Mouse (Mus musculus): Measurements from ENCODE around the gene Cactin. TPM values are rescaled to one million over a fixed set of nuclear protein-coding genes. Genes with fewer than 3 reads are reported as not detected.

The Cactin gene
- polyA plus RNA-seq, 1 experiment from 2014 or later: 44.2 TPM

- no peak for ATAC-seq (replicated peaks; ENCODE audit: low FRiP score)
- Histone ChIP-seq H3K9ac (no peak overlapping the region), H3K4me2 (peak overlapping the region; percentile 17), H3K27ac (no peak overlapping the region), H3K36me3 (no peaks in the 10 kb centered on the region), H3K4me3 (replicated peaks) (no peak overlapping the region), H3K27me3 (peaks cover 38% of the 10 kb centered on the region), H3K9me3 (replicated peaks) (no peaks in the 10 kb centered on the region), H3K4me1 (peaks cover 70% of the 10 kb centered on the region)
- 4% methylated on average over 7 of the region's 7 CpGs for WGBS
Observed at GRCm38 (mm10) chr10:81289278-81289677, 31.6 kb upstream of the Cactin start.

GRCm38 (mm10) chr10:81289811-81290210, 31.1 kb upstream of the Cactin start:
- Histone ChIP-seq H3K4me1 (peaks cover 70% of the 10 kb centered on the region), H3K4me3 (replicated peaks) (no peak overlapping the region), H3K4me2 (peak overlapping the region; percentile 45), H3K9me3 (replicated peaks) (no peaks in the 10 kb centered on the region), H3K36me3 (no peaks in the 10 kb centered on the region), H3K9ac (no peak overlapping the region), H3K27ac (no peak overlapping the region), H3K27me3 (peaks cover 33% of the 10 kb centered on the region)
- no peak for ATAC-seq (replicated peaks; ENCODE audit: low FRiP score)
- 60% methylated on average over 14 of the region's 14 CpGs for WGBS

- WGBS: 13% methylated on average over 24 of the region's 24 CpGs
- no peak for ATAC-seq (replicated peaks; ENCODE audit: low FRiP score)
Observed at GRCm38 (mm10) chr10:81290698-81291460, 30.0 kb upstream of the Cactin start.

GRCm38 (mm10) chr10:81291511-81292104, 29.3 kb upstream of the Cactin start, which contains the start of gene Tjp3:
Tjp3 (minus strand) TSS chr10:81291581.
- 72% methylated on average over 9 of the region's 9 CpGs for WGBS
- no peaks in the 10 kb centered on the region for H3K9me3 ChIP-seq (replicated peaks)
- H3K4me1 ChIP-seq: peaks cover 62% of the 10 kb centered on the region
- H3K4me3 ChIP-seq (replicated peaks): peak within 1 kb of the TSS; percentile 88
- H3K9ac ChIP-seq: peak within 1 kb of the TSS; percentile 21
- ATAC-seq (replicated peaks; ENCODE audit: low FRiP score): no peak
- no peaks in the 10 kb centered on the region for H3K36me3 ChIP-seq
- peak within 1 kb of the TSS; percentile 76 for H3K27ac ChIP-seq
- peak within 1 kb of the TSS; percentile 90 for H3K4me2 ChIP-seq
- peaks cover 25% of the 10 kb centered on the region for H3K27me3 ChIP-seq

More at GRCm38 (mm10) chr10:81290698-81291460, 30.0 kb upstream of the Cactin start:
- H3K9me3 ChIP-seq (replicated peaks): no peaks in the 10 kb centered on the region
- H3K27me3 ChIP-seq: peaks cover 25% of the 10 kb centered on the region
- H3K4me1 ChIP-seq: peaks cover 66% of the 10 kb centered on the region
- peak overlapping the region; percentile 33 for H3K4me3 ChIP-seq (replicated peaks)
- peak overlapping the region; percentile 76 for H3K27ac ChIP-seq
- peak overlapping the region; percentile 45 for H3K4me2 ChIP-seq
- H3K9ac ChIP-seq: peak overlapping the region; percentile 21
- H3K36me3 ChIP-seq: no peaks in the 10 kb centered on the region

- Histone ChIP-seq H3K27me3 (peaks cover 23% of the 10 kb centered on the region), H3K27ac (peak within 1 kb of the TSS; percentile 93), H3K4me3 (replicated peaks) (peak within 1 kb of the TSS; percentile 88), H3K4me2 (peak within 1 kb of the TSS; percentile 90), H3K9me3 (replicated peaks) (no peaks in the 10 kb centered on the region), H3K4me1 (peaks cover 71% of the 10 kb centered on the region), H3K36me3 (no peaks in the 10 kb centered on the region), H3K9ac (peak within 1 kb of the TSS; percentile 82)
- WGBS: 1% methylated on average over 61 of the region's 80 CpGs
- ATAC-seq (replicated peaks; ENCODE audit: low FRiP score): peak; percentile 95
Observed at GRCm38 (mm10) chr10:81292554-81293333, 28.2 kb upstream of the Cactin start, which contains the start of gene Pip5k1c. Pip5k1c (plus strand) TSS chr10:81292963.

- Histone ChIP-seq H3K36me3 (no peaks in the 10 kb centered on the region), H3K27me3 (peaks cover 21% of the 10 kb centered on the region), H3K27ac (peak overlapping the region; percentile 93), H3K4me3 (replicated peaks) (peak overlapping the region; percentile 88), H3K4me1 (peaks cover 71% of the 10 kb centered on the region), H3K9ac (peak overlapping the region; percentile 82), H3K9me3 (replicated peaks) (no peaks in the 10 kb centered on the region), H3K4me2 (peak overlapping the region; percentile 90)
- no peak for ATAC-seq (replicated peaks; ENCODE audit: low FRiP score)
- WGBS: 1% methylated on average over 25 of the region's 25 CpGs
Observed at GRCm38 (mm10) chr10:81293334-81294030, 27.4 kb upstream of the Cactin start.

- Histone ChIP-seq H3K4me3 (replicated peaks) (peak overlapping the region; percentile 88), H3K4me2 (peak overlapping the region; percentile 90), H3K9ac (peak overlapping the region; percentile 82), H3K27ac (no peak overlapping the region), H3K4me1 (peaks cover 73% of the 10 kb centered on the region), H3K27me3 (peaks cover 21% of the 10 kb centered on the region), H3K36me3 (no peaks in the 10 kb centered on the region), H3K9me3 (replicated peaks) (no peaks in the 10 kb centered on the region)
- no peak for ATAC-seq (replicated peaks; ENCODE audit: low FRiP score)
- WGBS: 31% methylated on average over 8 of the region's 8 CpGs
Observed at GRCm38 (mm10) chr10:81294442-81294841, 26.5 kb upstream of the Cactin start.

GRCm38 (mm10) chr10:81295185-81295584, 25.7 kb upstream of the Cactin start:
- H3K27me3 ChIP-seq: peaks cover 16% of the 10 kb centered on the region
- H3K9ac ChIP-seq: no peak overlapping the region
- H3K4me1 ChIP-seq: peaks cover 75% of the 10 kb centered on the region
- 82% methylated on average over 6 of the region's 6 CpGs for WGBS
- no peak overlapping the region for H3K27ac ChIP-seq
- H3K4me2 ChIP-seq: no peak overlapping the region
- no peaks in the 10 kb centered on the region for H3K9me3 ChIP-seq (replicated peaks)
- no peak for ATAC-seq (replicated peaks; ENCODE audit: low FRiP score)
- no peaks in the 10 kb centered on the region for H3K36me3 ChIP-seq
- no peak overlapping the region for H3K4me3 ChIP-seq (replicated peaks)

GRCm38 (mm10) chr10:81297246-81297645, 23.7 kb upstream of the Cactin start:
- H3K9ac ChIP-seq: 0 out of 2 replicates have a peak overlapping the region, but pooled peaks have one; percentile 16
- no peaks in the 10 kb centered on the region for H3K27me3 ChIP-seq
- 66% methylated on average over 6 of the region's 6 CpGs for WGBS
- peaks cover 79% of the 10 kb centered on the region for H3K4me1 ChIP-seq
- peak overlapping the region; percentile 86 for H3K27ac ChIP-seq
- no peak for ATAC-seq (replicated peaks; ENCODE audit: low FRiP score)
- H3K36me3 ChIP-seq: no peaks in the 10 kb centered on the region
- no peak overlapping the region for H3K4me2 ChIP-seq
- no peak overlapping the region for H3K4me3 ChIP-seq (replicated peaks)
- H3K9me3 ChIP-seq (replicated peaks): no peaks in the 10 kb centered on the region

GRCm38 (mm10) chr10:81297845-81298244, 23.1 kb upstream of the Cactin start:
- Histone ChIP-seq H3K4me1 (peaks cover 83% of the 10 kb centered on the region), H3K36me3 (no peaks in the 10 kb centered on the region), H3K27ac (peak overlapping the region; percentile 86), H3K9ac (0 out of 2 replicates have a peak overlapping the region, but pooled peaks have one; percentile 16), H3K4me2 (peak overlapping the region; percentile 13; the same call in 1 of the 2 replicates), H3K9me3 (replicated peaks) (no peaks in the 10 kb centered on the region), H3K27me3 (no peaks in the 10 kb centered on the region), H3K4me3 (replicated peaks) (0 out of 2 replicates have a peak overlapping the region, but pooled peaks have one; percentile 2)
- WGBS: 31% methylated on average over 10 of the region's 10 CpGs
- no peak for ATAC-seq (replicated peaks; ENCODE audit: low FRiP score)

- 88% methylated on average over 17 of the region's 17 CpGs for WGBS
- Histone ChIP-seq H3K9me3 (replicated peaks) (no peaks in the 10 kb centered on the region), H3K4me1 (peaks cover 88% of the 10 kb centered on the region), H3K9ac (no peak overlapping the region), H3K27ac (peak overlapping the region; percentile 86), H3K4me3 (replicated peaks) (no peak overlapping the region), H3K36me3 (no peaks in the 10 kb centered on the region), H3K27me3 (no peaks in the 10 kb centered on the region), H3K4me2 (peak overlapping the region; percentile 13; the same call in 1 of the 2 replicates)
- ATAC-seq (replicated peaks; ENCODE audit: low FRiP score): no peak
Observed at GRCm38 (mm10) chr10:81298369-81299100, 22.4 kb upstream of the Cactin start.
